Mouse (Mus musculus) CH12.LX (cell line): Measurements from ENCODE around the gene Cabp2. TPM values are rescaled to one million over a fixed set of nuclear protein-coding genes. Genes with fewer than 3 reads are reported as not detected.
A peak's percentile ranks its signal among the peaks of the same experiment; 100 is the strongest.
"Not testable (repeated sequence)": the region's sequence is repeated elsewhere in the genome, so short reads cannot be mapped to it uniquely, and the experiment has no call there.

Experiments used
- DNase-seq: peaks from one replicate; pipeline ENCODE4 v3.0.0-alpha.2; 2013; ENCODE audit errors: extremely low read depth
- H3K27ac ChIP-seq: 2 replicates; pipeline ENCODE4 v1.5.1; 2012; ENCODE audit warnings: low read depth, mild to moderate bottlenecking, control low read depth, moderate library complexity; ENCODE audit not compliant: insufficient read depth
- H3K27me3 ChIP-seq: replicated peaks from 2 replicates; pipeline ENCODE3; 2012; ENCODE audit warnings: inconsistent platforms
- H3K36me3 ChIP-seq, 2 experiments: replicated peaks in 1 of 2; 2 replicates each; pipeline versions ENCODE3 to v1.6.1; 2012; ENCODE audit warnings: inconsistent platforms in 1 of 2, low read length in 1 of 2, mild to moderate bottlenecking in 1 of 2, mixed read lengths in 1 of 2, moderate library complexity in 1 of 2; ENCODE audit not compliant: control insufficient read depth in 1 of 2, insufficient read depth in 1 of 2
- H3K4me1 ChIP-seq, 2 experiments: 2 replicates each; pipeline ENCODE4 v1.6.1; 2012; ENCODE audit warnings: inconsistent platforms in 1 of 2, moderate library complexity in 1 of 2; ENCODE audit not compliant: insufficient read depth in 2 of 2, control insufficient read depth in 1 of 2
- H3K4me2 ChIP-seq: 2 replicates; pipeline ENCODE4 v1.6.1; 2012; ENCODE audit warnings: low read depth, mild to moderate bottlenecking, control low read depth; ENCODE audit not compliant: poor library complexity, insufficient read depth, severe bottlenecking
- H3K4me3 ChIP-seq, 3 experiments: fragments of 150-350 bp in 1 of 3; sonication (generic) in 1 of 3; replicated peaks in 1 of 3; 2 replicates each; pipeline versions ENCODE3 to v1.5.1; 2011 to 2012; ENCODE audit warnings: low read depth in 2 of 3, low read length in 2 of 3, mild to moderate bottlenecking in 2 of 3, moderate library complexity in 2 of 3, control low read depth in 1 of 3, improper control_type of control experiment in 1 of 3, inconsistent platforms in 1 of 3, mixed read lengths in 1 of 3; ENCODE audit not compliant: poor library complexity in 1 of 3
- H3K79me2 ChIP-seq: replicated peaks from 2 replicates; pipeline ENCODE4 v1.6.1; 2012; ENCODE audit warnings: mild to moderate bottlenecking, moderate library complexity; ENCODE audit not compliant: control insufficient read depth, poor library complexity, insufficient read depth, severe bottlenecking; ENCODE audit errors: extremely low read depth
- H3K9ac ChIP-seq: 2 replicates; pipeline ENCODE4 v1.6.1; 2012; ENCODE audit warnings: low read depth, mild to moderate bottlenecking, control low read depth, moderate library complexity; ENCODE audit not compliant: insufficient read depth
- H3K9me3 ChIP-seq: replicated peaks from 2 replicates; pipeline ENCODE3; 2012; ENCODE audit warnings: low read length, inconsistent platforms, mixed read lengths
- CHD1 ChIP-seq: IDR thresholded peaks from 2 replicates; pipeline ENCODE4 v1.6.1; 2012; ENCODE audit warnings: low read depth, low read length, improper control_type of control experiment, inconsistent platforms
- CHD2 ChIP-seq: IDR thresholded peaks from 2 replicates; pipeline ENCODE4 v1.6.1; 2011; ENCODE audit warnings: low read length, improper control_type of control experiment
- CTCF ChIP-seq, 2 experiments: IDR thresholded peaks in 1 of 2; conservative IDR thresholded peaks in 1 of 2; 2 replicates each; pipeline ENCODE4 v1.5.1; 2011 to 2012; ENCODE audit warnings: low read depth in 2 of 2, low read length in 2 of 2, improper control_type of control experiment in 1 of 2, inconsistent platforms in 1 of 2, mild to moderate bottlenecking in 1 of 2, moderate library complexity in 1 of 2
- E2F4 ChIP-seq: IDR thresholded peaks from 2 replicates; pipeline ENCODE4 v1.6.1; 2011; ENCODE audit warnings: low read depth, low read length, improper control_type of control experiment; ENCODE audit not compliant: insufficient replicate concordance
- ELF1 ChIP-seq: IDR thresholded peaks from 2 replicates; pipeline ENCODE4 v1.6.1; 2014; ENCODE audit warnings: low read depth, mild to moderate bottlenecking, inconsistent platforms, low read length, improper control_type of control experiment
- EP300 ChIP-seq: IDR thresholded peaks from 2 replicates; pipeline ENCODE4 v1.6.1; 2011; ENCODE audit warnings: low read length, improper control_type of control experiment
- ETS1 ChIP-seq: conservative IDR thresholded peaks from 2 replicates; pipeline ENCODE4 v1.6.1; 2012; ENCODE audit warnings: low read depth, mild to moderate bottlenecking, inconsistent platforms, low read length, improper control_type of control experiment, moderate library complexity
- GABPA ChIP-seq: IDR thresholded peaks from 2 replicates; pipeline ENCODE4 v1.6.1; 2012; ENCODE audit warnings: low read depth, low read length, improper control_type of control experiment, inconsistent platforms; ENCODE audit not compliant: insufficient replicate concordance
- IRF4 ChIP-seq: IDR thresholded peaks from 2 replicates; pipeline ENCODE4 v1.6.1; 2014; ENCODE audit warnings: low read depth, mild to moderate bottlenecking, inconsistent platforms, low read length, improper control_type of control experiment
- JUN ChIP-seq: IDR thresholded peaks from 2 replicates; pipeline ENCODE4 v1.6.1; 2011; ENCODE audit warnings: low read depth, mild to moderate bottlenecking, low read length, improper control_type of control experiment, moderate library complexity; ENCODE audit not compliant: insufficient read depth
- JUND ChIP-seq: conservative IDR thresholded peaks from 2 replicates; pipeline ENCODE4 v1.6.1; 2011; ENCODE audit warnings: low read depth, low read length, improper control_type of control experiment
- KAT2A ChIP-seq: IDR thresholded peaks from 2 replicates; pipeline ENCODE4 v1.6.1; 2012; ENCODE audit warnings: low read length, improper control_type of control experiment, inconsistent platforms; ENCODE audit not compliant: insufficient replicate concordance
- MAFK ChIP-seq: IDR thresholded peaks from 2 replicates; pipeline ENCODE4 v1.6.1; 2011; ENCODE audit warnings: low read length, improper control_type of control experiment; ENCODE audit not compliant: insufficient replicate concordance
- MAX ChIP-seq: IDR thresholded peaks from 2 replicates; pipeline ENCODE4 v1.6.1; 2011; ENCODE audit warnings: low read length, improper control_type of control experiment
- MAZ ChIP-seq: IDR thresholded peaks from 2 replicates; pipeline ENCODE4 v1.6.1; 2012; ENCODE audit warnings: low read depth, mild to moderate bottlenecking, inconsistent platforms, low read length, improper control_type of control experiment, moderate library complexity
- MEF2A ChIP-seq: IDR thresholded peaks from 2 replicates; pipeline ENCODE4 v1.6.1; 2014; ENCODE audit warnings: low read depth, mild to moderate bottlenecking, inconsistent platforms, low read length, improper control_type of control experiment, borderline replicate concordance
- MXI1 ChIP-seq: IDR thresholded peaks from 2 replicates; pipeline ENCODE4 v1.6.1; 2011; ENCODE audit warnings: mild to moderate bottlenecking, low read depth, low read length, improper control_type of control experiment
- MYC ChIP-seq: IDR thresholded peaks from 2 replicates; pipeline ENCODE4 v1.6.1; 2011; ENCODE audit warnings: low read depth, mild to moderate bottlenecking, improper control_type of control experiment, low read length
- PAX5 ChIP-seq: IDR thresholded peaks from 2 replicates; pipeline ENCODE4 v1.6.1; 2012; ENCODE audit warnings: low read length, inconsistent platforms, mixed read lengths
- POLR2A ChIP-seq: IDR thresholded peaks from 2 replicates; pipeline ENCODE4 v1.6.1; 2011; ENCODE audit warnings: low read depth, mild to moderate bottlenecking, improper control_type of control experiment, low read length
- RCOR1 ChIP-seq: conservative IDR thresholded peaks from 2 replicates; pipeline ENCODE4 v1.6.1; 2012; ENCODE audit warnings: low read depth, mild to moderate bottlenecking, inconsistent platforms, low read length, improper control_type of control experiment
- SIN3A ChIP-seq: IDR thresholded peaks from 2 replicates; pipeline ENCODE4 v1.6.1; 2012; ENCODE audit warnings: low read length, improper control_type of control experiment, inconsistent platforms
- SMC3 ChIP-seq: IDR thresholded peaks from 2 replicates; pipeline ENCODE4 v1.6.1; 2011; ENCODE audit warnings: low read depth, low read length, improper control_type of control experiment
- TBP ChIP-seq: conservative IDR thresholded peaks from 2 replicates; pipeline ENCODE4 v1.6.1; 2011; ENCODE audit warnings: low read depth, low read length, improper control_type of control experiment
- TCF12 ChIP-seq: IDR thresholded peaks from 2 replicates; pipeline ENCODE4 v1.6.1; 2014; ENCODE audit warnings: low read depth, mild to moderate bottlenecking, inconsistent platforms, low read length, improper control_type of control experiment
- UBTF ChIP-seq: IDR thresholded peaks from 2 replicates; pipeline ENCODE4 v1.6.1; 2012; ENCODE audit warnings: low read depth, mild to moderate bottlenecking, inconsistent platforms, low read length, improper control_type of control experiment, moderate library complexity
- USF1 ChIP-seq: IDR thresholded peaks from 2 replicates; pipeline ENCODE4 v1.6.1; 2014; ENCODE audit warnings: low read depth, mild to moderate bottlenecking, inconsistent platforms, low read length, improper control_type of control experiment
- USF2 ChIP-seq: conservative IDR thresholded peaks from 2 replicates; pipeline ENCODE4 v1.6.1; 2011; ENCODE audit warnings: low read depth, low read length, improper control_type of control experiment
- ZC3H11A ChIP-seq: IDR thresholded peaks from 2 replicates; pipeline ENCODE4 v1.6.1; 2012; ENCODE audit warnings: low read depth, mild to moderate bottlenecking, inconsistent platforms, low read length, improper control_type of control experiment
- ZMIZ1 ChIP-seq: IDR thresholded peaks from 2 replicates; pipeline ENCODE4 v1.6.1; 2012; ENCODE audit warnings: low read depth, mild to moderate bottlenecking, inconsistent platforms, low read length, improper control_type of control experiment
- ZNF384 ChIP-seq: IDR thresholded peaks from 2 replicates; pipeline ENCODE4 v1.6.1; 2012; ENCODE audit warnings: low read depth, low read length, improper control_type of control experiment, inconsistent platforms
- dilution Hi-C: fragments of 300-500 bp; cut with MboI; formaldehyde crosslinking; loops from 2 replicates; pipeline ENCODE4 v1.14.3; 2020; ENCODE audit warnings: low sequenced_read_pairs; ENCODE audit not compliant: extremely low pct_unique_long_range_greater_than_20kb, extremely low pct_ligation_motif_present
- in situ Hi-C: fragments of 300-500 bp; cut with MboI; formaldehyde crosslinking; loops from 3 replicates; pipeline ENCODE4 v1.14.3; 2019; ENCODE audit warnings: low sequenced_read_pairs, low pct_ligation_motif_present, low pct_unique_long_range_greater_than_20kb, mixed read lengths
- polyA plus RNA-seq: library from polyadenylated mRNA; unstranded; fragments of >175 nt; gene quantifications from 2 replicates; pipeline ENCODE4 v1.2.1, GENCODE M21; 2012; ENCODE audit warnings: low read depth; ENCODE audit not compliant: insufficient read length
- total RNA-seq, 2 experiments: library from RNA; depleted of rRNA; stranded (reverse); fragments of 300-350 nt in 1 of 2; fragments of >200 nt in 1 of 2; gene quantifications; 2 replicates each; pipeline ENCODE4 v1.2.3; 2012 to 2014

Gene Cabp2
- total and polyA plus RNA-seq, 3 experiments = not detected

- peaks cover 12% of the 10 kb centered on the region for H3K79me2 ChIP-seq
- peaks cover 17 to 63% of the 10 kb centered on the region in 2 experiments for H3K4me1 ChIP-seq
- H3K4me3 ChIP-seq, H3K9me3 ChIP-seq, H3K9ac ChIP-seq, in situ Hi-C loops, dilution Hi-C loops, DNase-seq, H3K27me3 ChIP-seq, H3K4me2 ChIP-seq, H3K27ac ChIP-seq: not testable (repeated sequence)
- H3K36me3 ChIP-seq = peaks cover 13 to 26% of the 10 kb centered on the region in 2 experiments
These were observed 40.5 kb downstream of the Cabp2 start for GRCm38 (mm10) chr19:4121896-4122295.

DNA sequence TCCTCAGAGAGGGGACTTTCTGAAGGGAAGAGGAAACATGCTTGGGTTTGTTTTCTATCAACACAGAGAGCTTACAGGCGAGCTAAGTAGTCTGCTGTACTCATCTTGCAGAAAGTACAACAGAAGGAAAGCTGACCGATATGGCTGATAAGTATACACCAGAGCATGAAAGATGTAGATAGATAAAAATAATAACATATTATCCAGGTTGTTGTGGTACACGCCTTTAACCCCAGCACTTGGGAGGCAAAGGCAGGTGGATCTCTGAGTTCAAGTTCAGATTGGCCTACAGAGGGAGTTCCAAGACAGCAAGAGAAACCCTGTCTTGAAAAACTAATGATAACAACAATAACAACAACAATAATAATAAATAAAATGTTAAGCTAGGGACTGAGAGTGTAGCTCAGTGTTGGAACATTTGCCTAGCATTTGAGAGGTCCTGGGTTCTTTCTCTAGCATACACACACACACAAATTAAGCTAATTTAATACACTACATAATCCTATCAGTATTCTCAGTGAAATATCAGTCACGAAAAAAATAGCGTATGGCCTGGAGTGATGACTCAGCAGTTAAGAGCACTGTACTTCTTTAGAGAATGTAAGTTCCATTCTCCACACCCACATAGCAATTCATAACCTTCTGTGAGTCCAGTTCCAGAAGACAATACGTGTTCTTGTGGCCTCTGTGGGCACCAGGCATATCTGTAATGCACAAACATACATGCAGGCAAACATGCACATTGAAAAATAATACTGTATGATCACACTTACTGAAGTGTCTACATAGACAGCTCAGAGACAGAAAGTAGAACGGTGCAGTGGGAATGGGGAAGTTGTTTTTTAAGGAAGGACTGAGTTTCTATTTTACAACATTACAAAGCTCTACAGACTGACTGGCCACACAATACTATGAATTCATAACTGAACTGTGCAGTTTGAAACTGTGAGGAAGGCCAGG, 41.3 kb downstream of the Cabp2 start:
- Histone ChIP-seq H3K36me3 (peaks cover 7 to 22% of the 10 kb centered on the region in 2 experiments), H3K27me3 (no peaks in the 10 kb centered on the region), H3K4me2 (peak overlapping the region; percentile 23; the same call in 1 of the 2 replicates), H3K9ac (0 out of 2 replicates have a peak overlapping the region, but pooled peaks have one; percentile 2), H3K79me2 (peaks cover 19% of the 10 kb centered on the region), H3K4me3 (no peak overlapping the region), H3K9me3 (no peaks in the 10 kb centered on the region), H3K27ac (peak overlapping the region; percentile 66), H3K4me1 (peaks cover 19 to 64% of the 10 kb centered on the region in 2 experiments)
- DNase-seq = no peak
- dilution Hi-C loops = no loop called here
- in situ Hi-C loops = no loop called here
- TF ChIP-seq TCF12 (no peak), CHD1 (no peak), PAX5 (no peak), ELF1 (no peak), MXI1 (no peak), MAX (no peak), JUN (no peak), IRF4 (no peak), CTCF (conservative IDR thresholded peaks at IDR 0.05 in 1 of 2, IDR thresholded peaks at IDR 0.05 in 1 of 2; ENCODE audit: low read depth in 2 of 2, low read length in 2 of 2) (peak in 1 of 2 experiments; percentile 55; a peak in 2 of 4 replicates), USF2 (no peak), MEF2A (no peak), GABPA (no peak), SIN3A (peak; percentile 22; the same call in 1 of the 2 replicates), KAT2A (no peak), MAFK (peak; percentile 98), E2F4 (no peak), SMC3 (peak; percentile 45), ZC3H11A (no peak), ZMIZ1 (no peak), MAZ (no peak), ZNF384 (no peak), CHD2 (no peak), POLR2A (no peak), ETS1 (no peak), USF1 (no peak), UBTF (no peak), RCOR1 (no peak), EP300 (peak; percentile 33; the same call in 1 of the 2 replicates), MYC (no peak; the same call in 1 of the 2 replicates), JUND (no peak), TBP (no peak)
